Mouse (Mus musculus) cerebellum, adult 2 months (tissue): ENCODE results near the gene Cdh12. TPM values are rescaled to one million over a fixed set of nuclear protein-coding genes. Genes with fewer than 3 reads are reported as not detected.
A peak's percentile ranks its signal among the peaks of the same experiment; 100 is the strongest.

Experiments
- DNase-seq, 2 experiments: peaks; one replicate each; pipeline ENCODE4 v3.0.0; 2021
- H3K27ac ChIP-seq: fragments of 200-500 bp; 2 replicates; pipeline ENCODE4 v1.5.1; 2012; ENCODE audit warnings: low read length, control low read depth, inconsistent platforms; ENCODE audit not compliant: insufficient read depth
- H3K27me3 ChIP-seq: fragments of 200-500 bp; 2 replicates; pipeline ENCODE4 v1.6.1; 2012; ENCODE audit warnings: inconsistent platforms, mild to moderate bottlenecking, low read length, moderate library complexity; ENCODE audit not compliant: control insufficient read depth, insufficient read depth
- H3K4me1 ChIP-seq: fragments of 200-500 bp; 2 replicates; pipeline ENCODE4 v1.6.1; 2011; ENCODE audit warnings: low read length; ENCODE audit not compliant: control insufficient read depth, insufficient read depth
- H3K4me3 ChIP-seq: fragments of 200-500 bp; replicated peaks from 2 replicates; pipeline ENCODE3; 2011; ENCODE audit warnings: mild to moderate bottlenecking, low read depth, low read length, control low read depth; ENCODE audit not compliant: insufficient read depth
- CTCF ChIP-seq: fragments of 200-500 bp; IDR thresholded peaks from 2 replicates; pipeline ENCODE4 v1.5.1; 2011; ENCODE audit warnings: low read depth, mild to moderate bottlenecking, control low read depth, low read length, moderate library complexity, borderline replicate concordance; ENCODE audit not compliant: insufficient read depth
- POLR2A ChIP-seq: fragments of 200-500 bp; IDR thresholded peaks from 2 replicates; pipeline ENCODE4 v1.6.1; 2011; ENCODE audit warnings: low read length, control low read depth, borderline replicate concordance; ENCODE audit not compliant: insufficient read depth
- WGBS: fragments of 180-500 bp; shearing (Covaris S2); methylation state at CpG from one replicate; pipeline ENCODE4 v1.1.7; 2018; 5-methylcytosine and 5-hydroxymethylcytosine counted together
- polyA plus RNA-seq: library from polyadenylated mRNA; depleted of rRNA; stranded (reverse); fragments of >200 nt; gene quantifications from 2 replicates; pipeline ENCODE4 v1.2.3, GENCODE M21; 2012

Cdh12 gene
- polyA plus RNA-seq, 1 experiment: 2.2 TPM

GRCm38 (mm10) chr15:21007931-21008330 lies 558.9 kb downstream of the Cdh12 start:
- no peak for DNase-seq
- no peak for TF ChIP-seq CTCF
- no peaks in the 10 kb centered on the region for H3K4me1 ChIP-seq
- H3K27me3 ChIP-seq: no peaks in the 10 kb centered on the region
- 89% methylated on average over 2 of the region's 2 CpGs for WGBS
- H3K4me3 ChIP-seq: no peak overlapping the region
- no peak overlapping the region for H3K27ac ChIP-seq

- no peak overlapping the region for H3K4me3 ChIP-seq
- H3K4me1 ChIP-seq: no peaks in the 10 kb centered on the region
- H3K27ac ChIP-seq: no peak overlapping the region
- DNase-seq: no peak
- H3K27me3 ChIP-seq: no peaks in the 10 kb centered on the region
- 7% methylated on average over 1 of the region's 1 CpGs for WGBS
- no peak for TF ChIP-seq POLR2A
- no peak for TF ChIP-seq CTCF
Measured at GRCm38 (mm10) chr15:21008487-21008886, 559.4 kb downstream of the Cdh12 start.

GRCm38 (mm10) chr15:21008969-21009368 lies 559.9 kb downstream of the Cdh12 start:
- Histone ChIP-seq H3K27ac (no peak overlapping the region), H3K27me3 (no peaks in the 10 kb centered on the region), H3K4me1 (no peaks in the 10 kb centered on the region), H3K4me3 (no peak overlapping the region)
- 21% methylated on average over 3 of the region's 3 CpGs for WGBS
- peak in 1 of 2 experiments; percentile 3 for DNase-seq
- TF ChIP-seq POLR2A (no peak), CTCF (no peak)

- no peak for DNase-seq
- Histone ChIP-seq H3K4me3 (no peak overlapping the region), H3K4me1 (no peaks in the 10 kb centered on the region), H3K27ac (no peak overlapping the region), H3K27me3 (no peaks in the 10 kb centered on the region)
- WGBS: 80% methylated on average over 1 of the region's 1 CpGs
- TF ChIP-seq CTCF: no peak
- no peak for TF ChIP-seq POLR2A
Measured at GRCm38 (mm10) chr15:21063683-21064082, 614.6 kb downstream of the Cdh12 start.

GRCm38 (mm10) chr15:21069264-21069663 lies 620.2 kb downstream of the Cdh12 start:
- no peak for DNase-seq
- WGBS: 84% methylated on average over 2 of the region's 2 CpGs
- H3K27me3 ChIP-seq: no peaks in the 10 kb centered on the region
- no peak overlapping the region for H3K27ac ChIP-seq
- no peaks in the 10 kb centered on the region for H3K4me1 ChIP-seq
- TF ChIP-seq CTCF: no peak
- no peak overlapping the region for H3K4me3 ChIP-seq

- H3K4me3 ChIP-seq: no peak overlapping the region
- WGBS: 94% methylated on average over 1 of the region's 1 CpGs
Measured at GRCm38 (mm10) chr15:21092824-21093223, 643.8 kb downstream of the Cdh12 start.

GRCm38 (mm10) chr15:21109009-21109841 lies 660.2 kb downstream of the Cdh12 start:
- Histone ChIP-seq H3K27ac (no peak overlapping the region), H3K4me3 (no peak overlapping the region), H3K4me1 (no peaks in the 10 kb centered on the region), H3K27me3 (no peaks in the 10 kb centered on the region)
- TF ChIP-seq POLR2A (no peak), CTCF (no peak)
- DNase-seq: no peak
- WGBS: 30% methylated on average over 11 of the region's 11 CpGs

More at GRCm38 (mm10) chr15:21092824-21093223, 643.8 kb downstream of the Cdh12 start:
- H3K4me1 ChIP-seq: no peaks in the 10 kb centered on the region
- TF ChIP-seq POLR2A (no peak), CTCF (no peak)
- no peaks in the 10 kb centered on the region for H3K27me3 ChIP-seq
- DNase-seq: no peak
- H3K27ac ChIP-seq: no peak overlapping the region

- no peaks in the 10 kb centered on the region for H3K27me3 ChIP-seq
- no peak overlapping the region for H3K27ac ChIP-seq
- H3K4me1 ChIP-seq: no peaks in the 10 kb centered on the region
- TF ChIP-seq POLR2A (no peak), CTCF (no peak)
- H3K4me3 ChIP-seq: no peak overlapping the region
- no peak for DNase-seq
- 56% methylated on average over 4 of the region's 4 CpGs for WGBS
Measured at GRCm38 (mm10) chr15:21109889-21110500, 660.9 kb downstream of the Cdh12 start.
